Mouse (Mus musculus): Measurements from ENCODE around the gene Acsbg1. TPM values are rescaled to one million over a fixed set of nuclear protein-coding genes. Genes with fewer than 3 reads are reported as not detected.
"Not testable (repeated sequence)": the region's sequence is repeated elsewhere in the genome, so short reads cannot be mapped to it uniquely, and the experiment has no call there.

Acsbg1 gene
- polyA plus RNA-seq, 1 experiment from 2014 or later: 4.4 TPM

GRCm38 (mm10) chr9:54699087-54699344 lies 37.3 kb upstream of the Acsbg1 start:
- Histone ChIP-seq H3K27me3 (ENCODE audit: insufficient read depth, low read length) (peaks cover 26% of the 10 kb centered on the region), H3K9me3 (ENCODE audit: low read length) (no peaks in the 10 kb centered on the region), H3K4me2 (replicated peaks; ENCODE audit: low read depth, low read length) (peak overlapping the region; percentile 96), H3K4me1 (ENCODE audit: insufficient read depth, low read length) (peaks cover 9% of the 10 kb centered on the region; the same call in 1 of the 2 replicates), H3K4me3 (ENCODE audit: low read length) (peak overlapping the region; percentile 74), H3K27ac (ENCODE audit: low read length) (no peak overlapping the region), H3K36me3 (ENCODE audit: insufficient read depth, low read length) (no peaks in the 10 kb centered on the region), H3K9ac (replicated peaks; ENCODE audit: low read length) (peak overlapping the region; percentile 76)
- 6% methylated on average over 27 of the region's 27 CpGs for WGBS
- peak; percentile 55 for ATAC-seq (ENCODE audit: low FRiP score, low TSS enrichment)

DNA sequence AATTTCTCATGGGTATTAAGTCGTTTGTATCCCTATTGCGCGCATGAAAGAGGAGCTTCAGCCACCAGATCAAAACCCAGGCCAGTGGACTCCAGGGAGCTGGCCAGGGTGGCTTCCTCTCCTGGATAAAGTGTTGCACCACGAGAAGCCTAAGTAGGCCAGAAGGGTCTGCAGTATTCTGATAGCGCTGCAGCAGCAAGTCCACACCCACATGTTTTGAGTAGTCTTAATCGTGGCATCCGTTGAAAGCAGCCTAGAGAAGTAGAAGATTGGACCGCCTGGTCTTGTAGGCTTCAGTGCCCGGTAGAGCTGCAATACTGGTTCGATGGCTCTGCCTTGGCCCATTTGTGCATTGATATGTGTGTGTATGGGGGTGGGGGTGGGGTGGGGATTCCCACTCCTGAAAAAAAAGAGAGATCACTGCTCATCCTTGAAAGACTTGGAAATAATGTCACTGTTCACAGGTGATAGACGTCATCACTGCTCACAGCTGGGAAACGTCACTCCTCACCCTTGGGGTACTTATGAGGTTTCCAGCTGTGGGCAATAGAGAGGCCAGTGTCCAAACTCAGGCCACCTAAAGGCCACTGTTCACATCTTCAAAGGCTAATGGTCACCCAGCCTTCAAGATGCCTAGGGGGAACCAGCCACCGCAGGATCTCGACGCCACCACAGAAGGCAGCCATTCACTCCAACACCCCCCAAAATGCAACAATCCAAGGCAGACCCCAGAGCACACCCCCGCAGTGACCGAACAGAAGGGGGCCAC lies 36.8 kb upstream of the Acsbg1 start, which contains the start of gene Dnaja4:
TSS of gene Dnaja4 (plus strand) at position 556 of the 769 bp plus-strand sequence.
- Histone ChIP-seq H3K9me3 (ENCODE audit: low read length) (no peaks in the 10 kb centered on the region), H3K36me3 (ENCODE audit: insufficient read depth, low read length) (no peaks in the 10 kb centered on the region), H3K9ac (replicated peaks; ENCODE audit: low read length) (peak within 1 kb of the TSS; percentile 76), H3K4me1 (ENCODE audit: insufficient read depth, low read length) (peaks cover 9% of the 10 kb centered on the region; the same call in 1 of the 2 replicates), H3K4me2 (replicated peaks; ENCODE audit: low read depth, low read length) (peak within 1 kb of the TSS; percentile 96), H3K4me3 (ENCODE audit: low read length) (peak within 1 kb of the TSS; percentile 74), H3K27me3 (ENCODE audit: insufficient read depth, low read length) (peaks cover 26% of the 10 kb centered on the region), H3K27ac (ENCODE audit: low read length) (no peak within 1 kb of the TSS)
- peak; percentile 43 for ATAC-seq (ENCODE audit: low FRiP score, low TSS enrichment)
- 61% methylated on average over 17 of the region's 17 CpGs for WGBS

- not testable (repeated sequence) for H3K4me1 ChIP-seq (ENCODE audit: insufficient read depth, low read length); H3K27me3 ChIP-seq (ENCODE audit: insufficient read depth, low read length); ATAC-seq (ENCODE audit: low FRiP score, low TSS enrichment); H3K9me3 ChIP-seq (ENCODE audit: low read length); H3K36me3 ChIP-seq (ENCODE audit: insufficient read depth, low read length); H3K27ac ChIP-seq (ENCODE audit: low read length)
- peak overlapping the region; percentile 61 for H3K4me2 ChIP-seq (replicated peaks; ENCODE audit: low read depth, low read length)
- H3K4me3 ChIP-seq (ENCODE audit: low read length): peak overlapping the region; percentile 37
- 3% methylated on average over 31 of the region's 31 CpGs for WGBS
- H3K9ac ChIP-seq (replicated peaks; ENCODE audit: low read length): peak overlapping the region; percentile 46; the same call in 1 of the 2 replicates
These were observed 29.7 kb upstream of the Acsbg1 start for GRCm38 (mm10) chr9:54691241-54691805.

DNA sequence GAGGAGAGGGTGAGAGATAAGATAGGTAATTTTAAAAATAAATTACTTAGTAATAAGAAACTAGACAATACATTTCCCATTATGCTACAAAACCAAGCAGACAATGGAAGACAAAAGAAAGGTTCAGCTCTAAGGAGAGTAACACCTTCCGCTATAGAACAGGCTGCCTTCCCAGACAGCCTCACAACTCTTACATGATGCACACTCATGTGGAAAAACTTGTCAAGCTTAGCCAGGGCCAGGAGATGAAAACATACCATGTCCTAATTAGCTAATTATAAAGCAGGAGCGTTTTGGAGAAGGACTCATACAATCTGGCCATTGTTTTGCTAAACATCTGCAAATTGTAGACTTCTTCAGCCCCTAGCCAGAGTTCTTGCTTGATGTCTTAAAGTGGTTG lies 29.0 kb upstream of the Acsbg1 start:
- not testable (repeated sequence) for H3K27me3 ChIP-seq (ENCODE audit: insufficient read depth, low read length); H3K9ac ChIP-seq (replicated peaks; ENCODE audit: low read length); H3K4me2 ChIP-seq (replicated peaks; ENCODE audit: low read depth, low read length); H3K9me3 ChIP-seq (ENCODE audit: low read length); H3K4me1 ChIP-seq (ENCODE audit: insufficient read depth, low read length); H3K4me3 ChIP-seq (ENCODE audit: low read length); H3K27ac ChIP-seq (ENCODE audit: low read length); H3K36me3 ChIP-seq (ENCODE audit: insufficient read depth, low read length); ATAC-seq (ENCODE audit: low FRiP score, low TSS enrichment)
- 59% methylated on average over 2 of the region's 2 CpGs for WGBS

DNA sequence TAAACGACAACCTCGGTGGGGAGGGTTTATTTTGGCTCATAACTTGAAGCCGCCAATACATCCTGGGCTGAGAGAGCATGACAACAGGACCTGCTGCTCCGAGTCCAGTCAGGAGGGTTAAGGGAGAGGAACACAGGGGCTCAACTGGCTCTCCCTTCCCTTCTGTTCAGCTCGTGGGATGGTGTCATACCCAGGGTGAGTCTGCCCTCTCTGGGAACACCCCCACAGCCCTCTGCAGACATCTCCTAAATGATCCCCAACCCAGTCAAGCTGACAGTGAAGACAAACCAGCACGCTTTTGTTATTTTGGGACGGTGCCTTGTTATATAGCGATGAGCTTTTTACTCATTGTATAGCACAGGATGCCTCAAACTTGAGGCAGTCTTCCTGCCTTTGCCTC lies 27.8 kb upstream of the Acsbg1 start:
- Histone ChIP-seq H3K4me1 (ENCODE audit: insufficient read depth, low read length) (0 out of 2 replicates have a peak, but pooled peaks cover 3% of the 10 kb centered on the region), H3K9ac (replicated peaks; ENCODE audit: low read length) (no peak overlapping the region), H3K4me2 (replicated peaks; ENCODE audit: low read depth, low read length) (no peak overlapping the region), H3K27me3 (ENCODE audit: insufficient read depth, low read length) (peaks cover 6% of the 10 kb centered on the region), H3K36me3 (ENCODE audit: insufficient read depth, low read length) (no peaks in the 10 kb centered on the region), H3K9me3 (ENCODE audit: low read length) (no peaks in the 10 kb centered on the region), H3K27ac (ENCODE audit: low read length) (no peak overlapping the region), H3K4me3 (ENCODE audit: low read length) (no peak overlapping the region)
- ATAC-seq (ENCODE audit: low FRiP score, low TSS enrichment): no peak
- 50% methylated on average over 8 of the region's 8 CpGs for WGBS

- no peak; the same call in 1 of the 2 replicates for ATAC-seq (ENCODE audit: low FRiP score, low TSS enrichment)
These were observed 25.9 kb upstream of the Acsbg1 start for GRCm38 (mm10) chr9:54687246-54688236.

DNA sequence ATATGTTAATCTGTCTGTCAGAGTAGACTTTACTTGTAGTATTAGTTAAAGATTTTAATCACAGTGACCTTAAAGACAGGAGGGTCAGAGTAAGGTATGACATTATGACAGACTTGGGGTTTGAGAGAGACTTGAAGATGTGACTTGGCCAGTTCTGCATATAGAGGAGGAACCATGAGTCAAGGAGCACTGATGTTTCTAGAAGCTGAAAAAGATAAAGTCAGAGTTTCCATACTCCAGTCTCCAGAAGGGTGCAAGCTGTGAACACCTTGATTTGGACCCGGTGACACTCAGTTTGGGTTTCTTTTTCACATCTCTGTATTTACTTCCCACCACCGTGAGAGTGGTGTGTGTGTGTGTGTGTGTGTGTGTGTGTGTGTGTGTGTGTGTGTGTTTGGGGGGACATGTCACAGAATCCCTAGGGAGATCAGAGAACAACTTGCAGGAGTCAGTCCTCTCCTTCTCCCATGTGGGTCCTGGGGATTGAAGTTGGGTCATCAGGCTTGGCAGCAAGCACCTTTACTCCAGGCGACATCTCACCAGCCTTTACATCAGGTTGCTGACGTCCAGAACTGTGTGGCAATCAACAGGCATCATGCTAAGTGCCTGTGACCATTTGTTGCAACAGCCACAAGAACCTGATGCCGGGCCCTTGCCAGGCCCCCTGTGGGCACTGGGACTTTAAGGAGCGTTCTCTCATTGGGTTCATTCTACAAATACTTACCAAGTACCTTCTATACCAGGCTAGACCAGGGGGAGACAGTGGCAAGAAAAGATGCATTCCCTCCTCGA lies 22.3 kb upstream of the Acsbg1 start:
- no peak for ATAC-seq (ENCODE audit: low FRiP score, low TSS enrichment)
- H3K9ac ChIP-seq (replicated peaks; ENCODE audit: low read length): no peak overlapping the region
- 0 out of 2 replicates have a peak, but pooled peaks cover 3% of the 10 kb centered on the region for H3K4me1 ChIP-seq (ENCODE audit: insufficient read depth, low read length)
- no peaks in the 10 kb centered on the region; the same call in 1 of the 2 replicates for H3K27me3 ChIP-seq (ENCODE audit: insufficient read depth, low read length)
- no peaks in the 10 kb centered on the region for H3K36me3 ChIP-seq (ENCODE audit: insufficient read depth, low read length)
- no peak overlapping the region for H3K4me2 ChIP-seq (replicated peaks; ENCODE audit: low read depth, low read length)
- 72% methylated on average over 7 of the region's 7 CpGs for WGBS
- H3K4me3 ChIP-seq (ENCODE audit: low read length): no peak overlapping the region
- H3K27ac ChIP-seq (ENCODE audit: low read length): no peak overlapping the region
- H3K9me3 ChIP-seq (ENCODE audit: low read length): no peaks in the 10 kb centered on the region

More at GRCm38 (mm10) chr9:54687246-54688236, 25.9 kb upstream of the Acsbg1 start:
- Histone ChIP-seq H3K4me1 (ENCODE audit: insufficient read depth, low read length) (0 out of 2 replicates have a peak, but pooled peaks cover 3% of the 10 kb centered on the region), H3K4me3 (ENCODE audit: low read length) (no peak overlapping the region), H3K27me3 (ENCODE audit: insufficient read depth, low read length) (peaks cover 3% of the 10 kb centered on the region), H3K27ac (ENCODE audit: low read length) (no peak overlapping the region), H3K36me3 (ENCODE audit: insufficient read depth, low read length) (no peaks in the 10 kb centered on the region), H3K4me2 (replicated peaks; ENCODE audit: low read depth, low read length) (no peak overlapping the region), H3K9me3 (ENCODE audit: low read length) (no peaks in the 10 kb centered on the region), H3K9ac (replicated peaks; ENCODE audit: low read length) (no peak overlapping the region)
- 36% methylated on average over 14 of the region's 14 CpGs for WGBS

DNA sequence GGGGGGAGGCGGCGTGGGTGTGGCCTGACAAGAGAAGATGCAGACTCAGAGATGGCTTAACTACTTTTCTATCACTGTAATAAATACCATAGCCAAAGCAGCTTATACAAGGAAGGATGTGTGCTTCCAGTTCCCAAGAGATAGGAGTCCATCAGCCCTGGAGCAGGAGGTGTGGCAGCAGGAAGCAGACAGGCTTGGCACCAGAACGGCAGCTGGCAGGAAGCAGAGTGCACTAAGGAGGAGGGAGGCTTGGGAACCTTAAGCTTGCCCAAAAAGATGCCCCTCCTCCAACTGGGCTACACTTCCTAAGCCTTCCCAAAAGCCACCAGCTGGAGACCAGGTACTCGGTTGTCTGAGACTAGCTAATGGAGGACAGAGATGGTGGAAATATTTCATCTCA lies 21.2 kb upstream of the Acsbg1 start:
- H3K4me2 ChIP-seq (replicated peaks; ENCODE audit: low read depth, low read length): no peak overlapping the region
- H3K9me3 ChIP-seq (ENCODE audit: low read length): no peaks in the 10 kb centered on the region
- no peak overlapping the region for H3K9ac ChIP-seq (replicated peaks; ENCODE audit: low read length)
- no peaks in the 10 kb centered on the region; the same call in 1 of the 2 replicates for H3K27me3 ChIP-seq (ENCODE audit: insufficient read depth, low read length)
- no peak overlapping the region for H3K27ac ChIP-seq (ENCODE audit: low read length)
- no peaks in the 10 kb centered on the region for H3K36me3 ChIP-seq (ENCODE audit: insufficient read depth, low read length)
- 43% methylated on average over 3 of the region's 4 CpGs for WGBS
- no peak overlapping the region for H3K4me3 ChIP-seq (ENCODE audit: low read length)
- H3K4me1 ChIP-seq (ENCODE audit: insufficient read depth, low read length): 0 out of 2 replicates have a peak, but pooled peaks cover 3% of the 10 kb centered on the region
- no peak for ATAC-seq (ENCODE audit: low FRiP score, low TSS enrichment)

DNA sequence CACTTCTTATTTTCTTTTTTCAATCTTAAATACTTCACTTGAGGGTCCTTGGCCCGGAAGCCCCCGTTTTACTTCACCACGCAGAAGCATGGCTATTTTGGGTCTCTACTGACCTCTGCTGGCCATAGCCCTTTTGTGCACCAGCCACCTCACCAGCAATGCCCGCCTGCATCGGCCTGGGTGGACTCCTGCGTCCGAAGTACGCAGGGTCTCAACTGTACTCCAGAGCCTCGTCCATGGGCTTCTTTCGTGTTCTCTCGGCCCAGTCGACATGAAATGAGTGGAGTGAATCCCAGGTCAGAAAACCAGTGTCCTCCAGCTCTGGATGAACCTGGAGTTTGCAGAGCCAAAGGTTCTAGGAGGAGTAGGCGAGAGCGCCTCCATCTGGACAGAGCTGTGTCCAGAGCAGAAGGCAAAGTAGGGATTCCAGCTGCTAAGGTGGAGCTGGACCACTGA lies 14.9 kb upstream of the Acsbg1 start:
- no peaks in the 10 kb centered on the region; the same call in 1 of the 2 replicates for H3K27me3 ChIP-seq (ENCODE audit: insufficient read depth, low read length)
- peak overlapping the region; percentile 68 for H3K4me2 ChIP-seq (replicated peaks; ENCODE audit: low read depth, low read length)
- peak overlapping the region; percentile 66 for H3K9ac ChIP-seq (replicated peaks; ENCODE audit: low read length)
- 1% methylated on average over 14 of the region's 14 CpGs for whole genome bisulfite sequencing
- H3K36me3 ChIP-seq (ENCODE audit: insufficient read depth, low read length): no peaks in the 10 kb centered on the region
- peak; percentile 76 for ATAC-seq (ENCODE audit: low FRiP score, low TSS enrichment)
- no peaks in the 10 kb centered on the region for H3K9me3 ChIP-seq (ENCODE audit: low read length)
- H3K4me3 ChIP-seq (ENCODE audit: low read length): peak overlapping the region; percentile 44
- H3K27ac ChIP-seq (ENCODE audit: low read length): no peak overlapping the region
- H3K4me1 ChIP-seq (ENCODE audit: insufficient read depth, low read length): no peaks in the 10 kb centered on the region

Data from kidney, embryonic 16.5 days (tissue).